Mouse (Mus musculus): ENCODE data around the gene Thada. TPM values are rescaled to one million over a fixed set of nuclear protein-coding genes. Genes with fewer than 3 reads are reported as not detected.
"Not testable (repeated sequence)": the region's sequence is repeated elsewhere in the genome, so short reads cannot be mapped to it uniquely, and the experiment has no call there.

Thada gene
- polyA plus RNA-seq, 1 experiment: 0.72 TPM

GRCm38 (mm10) chr17:84241308-84241957, 224.6 kb downstream of the Thada start:
- no peaks in the 10 kb centered on the region for H3K9me3 ChIP-seq
- peaks cover 47% of the 10 kb centered on the region for H3K36me3 ChIP-seq (replicated peaks; ENCODE audit: low read length)
- H3K4me3 ChIP-seq (replicated peaks): no peak overlapping the region
- no peak for TF ChIP-seq GATA1 (IDR thresholded peaks at IDR 0.05; ENCODE audit: borderline replicate concordance, low read length)
- TF ChIP-seq FLI1 (IDR thresholded peaks at IDR 0.05; ENCODE audit: low read length): no peak
- peaks cover 13% of the 10 kb centered on the region; the same call in 1 of the 2 replicates for H3K4me1 ChIP-seq
- H3K27me3 ChIP-seq (replicated peaks): no peaks in the 10 kb centered on the region

DNA sequence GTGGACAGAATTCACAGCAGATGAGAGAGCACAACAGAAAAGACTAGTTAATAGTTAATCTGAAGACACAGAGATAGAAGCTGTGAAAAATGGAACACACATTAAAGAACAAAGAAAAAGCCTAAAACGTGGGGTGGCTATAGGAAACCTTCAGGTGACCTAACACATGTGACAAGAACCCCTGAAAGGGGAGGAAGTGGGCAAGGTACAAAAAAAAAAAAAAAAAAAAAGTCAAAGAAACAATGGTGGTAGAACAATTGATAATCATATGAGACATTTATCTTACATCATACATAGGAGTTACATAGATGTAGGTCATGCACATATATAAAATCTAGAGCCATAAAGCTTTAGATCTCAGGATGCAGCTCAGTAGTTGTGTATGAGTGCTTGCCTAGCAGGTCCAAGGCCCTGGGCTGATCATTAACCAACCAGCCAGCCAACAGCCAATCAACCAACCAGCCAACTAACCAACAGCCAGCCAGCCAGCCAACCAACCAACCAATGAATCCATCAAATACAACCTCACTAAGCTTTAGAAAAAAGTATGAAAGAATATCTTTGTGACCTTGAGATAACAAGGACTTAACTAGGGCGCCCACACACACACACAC, 226.2 kb downstream of the Thada start:
- Histone ChIP-seq H3K4me1 (peaks cover 20% of the 10 kb centered on the region; the same call in 1 of the 2 replicates), H3K9me3 (no peaks in the 10 kb centered on the region), H3K4me3 (replicated peaks) (no peak overlapping the region), H3K27me3 (replicated peaks) (no peaks in the 10 kb centered on the region), H3K36me3 (replicated peaks; ENCODE audit: low read length) (peaks cover 46% of the 10 kb centered on the region)
- TF ChIP-seq FLI1 (IDR thresholded peaks at IDR 0.05; ENCODE audit: low read length) (no peak), GATA1 (IDR thresholded peaks at IDR 0.05; ENCODE audit: borderline replicate concordance, low read length) (no peak)

DNA sequence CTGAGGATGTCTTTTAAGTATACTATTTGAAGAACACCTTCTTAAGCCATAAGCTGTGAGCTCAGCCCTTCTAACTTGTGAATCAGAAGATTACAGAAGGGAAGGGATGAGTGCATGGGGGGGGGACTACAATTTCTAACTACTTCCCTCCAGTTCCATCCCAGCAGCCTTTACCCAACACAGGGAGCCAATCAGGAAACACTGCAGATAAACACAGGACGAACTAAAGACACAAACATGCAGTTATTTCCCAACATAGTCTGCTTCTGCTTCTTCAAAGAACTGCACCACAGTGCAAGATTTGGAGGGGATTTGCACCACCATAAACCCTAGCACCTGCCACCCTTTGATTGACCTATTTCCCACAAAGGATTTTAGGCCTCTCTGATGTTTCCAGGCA, 227.8 kb downstream of the Thada start:
- H3K4me1 ChIP-seq: peaks cover 16% of the 10 kb centered on the region; the same call in 1 of the 2 replicates
- H3K36me3 ChIP-seq (replicated peaks; ENCODE audit: low read length): peaks cover 47% of the 10 kb centered on the region
- no peak for TF ChIP-seq GATA1 (IDR thresholded peaks at IDR 0.05; ENCODE audit: borderline replicate concordance, low read length)
- H3K4me3 ChIP-seq (replicated peaks): no peak overlapping the region
- no peaks in the 10 kb centered on the region for H3K27me3 ChIP-seq (replicated peaks)
- no peaks in the 10 kb centered on the region for H3K9me3 ChIP-seq

DNA sequence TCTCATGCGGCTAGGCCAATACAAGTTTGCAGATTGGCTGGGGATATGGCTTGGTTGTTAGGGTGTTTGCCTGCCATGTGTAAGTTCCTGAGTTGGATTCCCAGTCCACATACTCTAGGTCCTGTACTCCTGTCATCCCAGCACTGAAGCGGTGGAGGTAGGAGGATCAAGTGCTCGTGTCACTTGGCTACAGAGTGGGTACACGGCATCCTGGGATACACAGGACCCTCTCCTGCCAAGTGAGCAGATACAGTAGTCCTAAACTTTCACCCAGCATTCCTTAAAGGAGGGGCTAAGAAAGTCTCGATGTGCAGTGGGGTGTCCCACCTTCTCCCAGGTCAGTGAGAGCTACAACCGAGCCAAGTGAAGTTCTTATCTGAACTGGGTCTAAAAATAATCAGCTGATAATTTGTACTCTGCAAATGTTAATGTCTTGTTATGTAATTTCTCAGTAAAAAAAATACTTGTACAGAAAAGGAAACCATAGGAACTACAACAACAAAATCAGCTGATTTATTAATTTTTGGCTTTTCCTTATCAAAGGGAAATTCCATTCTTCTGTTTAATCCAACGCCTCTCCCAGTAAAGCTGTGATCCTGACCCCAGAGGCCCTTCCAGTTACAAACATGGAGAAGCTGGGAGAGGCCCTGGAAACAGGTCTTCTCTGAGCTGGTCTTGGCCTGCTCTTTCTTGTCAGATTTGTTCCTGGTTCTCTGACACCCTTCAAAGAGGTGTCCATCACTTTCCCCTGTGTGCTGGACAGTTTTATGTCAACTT, 229.0 kb downstream of the Thada start:
- Histone ChIP-seq H3K36me3 (replicated peaks; ENCODE audit: low read length) (peaks cover 56% of the 10 kb centered on the region), H3K9me3 (no peaks in the 10 kb centered on the region), H3K4me1 (peaks cover 16% of the 10 kb centered on the region; the same call in 1 of the 2 replicates), H3K4me3 (replicated peaks) (no peak overlapping the region), H3K27me3 (replicated peaks) (no peaks in the 10 kb centered on the region)
- TF ChIP-seq FLI1 (IDR thresholded peaks at IDR 0.05; ENCODE audit: low read length): no peak
- no peak for TF ChIP-seq GATA1 (IDR thresholded peaks at IDR 0.05; ENCODE audit: borderline replicate concordance, low read length)

- Histone ChIP-seq H3K9me3 (no peaks in the 10 kb centered on the region), H3K4me1 (peaks cover 16% of the 10 kb centered on the region; the same call in 1 of the 2 replicates), H3K36me3 (replicated peaks; ENCODE audit: low read length) (peaks cover 65% of the 10 kb centered on the region), H3K4me3 (replicated peaks) (no peak overlapping the region), H3K27me3 (replicated peaks) (no peaks in the 10 kb centered on the region)
- no peak for TF ChIP-seq GATA1 (IDR thresholded peaks at IDR 0.05; ENCODE audit: borderline replicate concordance, low read length)
- no peak for TF ChIP-seq FLI1 (IDR thresholded peaks at IDR 0.05; ENCODE audit: low read length)
Observed at GRCm38 (mm10) chr17:84235399-84235928, 230.5 kb downstream of the Thada start.

- Histone ChIP-seq H3K4me1 (peaks cover 16% of the 10 kb centered on the region; the same call in 1 of the 2 replicates), H3K36me3 (replicated peaks; ENCODE audit: low read length) (peaks cover 72% of the 10 kb centered on the region)
- not testable (repeated sequence) for H3K9me3 ChIP-seq; H3K27me3 ChIP-seq (replicated peaks); H3K4me3 ChIP-seq (replicated peaks)
Observed at GRCm38 (mm10) chr17:84234785-84235184, 231.2 kb downstream of the Thada start.

- no peaks in the 10 kb centered on the region for H3K9me3 ChIP-seq
- H3K27me3 ChIP-seq (replicated peaks): no peaks in the 10 kb centered on the region
- H3K36me3 ChIP-seq (replicated peaks; ENCODE audit: low read length): peaks cover 74% of the 10 kb centered on the region
- peaks cover 16% of the 10 kb centered on the region; the same call in 1 of the 2 replicates for H3K4me1 ChIP-seq
- no peak for TF ChIP-seq FLI1 (IDR thresholded peaks at IDR 0.05; ENCODE audit: low read length)
- no peak for TF ChIP-seq GATA1 (IDR thresholded peaks at IDR 0.05; ENCODE audit: borderline replicate concordance, low read length)
- H3K4me3 ChIP-seq (replicated peaks): no peak overlapping the region
Observed at GRCm38 (mm10) chr17:84233758-84234157, 232.2 kb downstream of the Thada start.

DNA sequence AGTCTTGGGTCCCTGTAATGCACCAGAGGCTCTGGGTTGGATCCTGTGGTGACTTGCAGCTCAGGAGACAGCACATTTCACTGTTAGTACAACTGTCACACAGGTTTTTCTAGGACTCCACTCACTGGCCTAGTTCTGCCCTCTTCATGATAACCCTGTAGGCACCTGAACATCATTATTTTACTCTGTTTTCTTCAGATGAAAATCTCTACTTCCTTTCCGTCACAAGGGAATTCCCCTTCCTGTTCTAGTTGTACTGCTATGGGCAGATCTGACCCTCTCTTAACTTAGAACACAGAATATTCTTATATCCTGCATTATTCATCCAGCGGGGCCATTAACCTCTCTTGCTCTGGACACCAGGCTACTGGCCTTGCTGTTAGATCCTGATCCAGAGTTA, 234.6 kb downstream of the Thada start:
- Histone ChIP-seq H3K4me3 (replicated peaks) (no peak overlapping the region), H3K27me3 (replicated peaks) (no peaks in the 10 kb centered on the region), H3K9me3 (no peaks in the 10 kb centered on the region), H3K36me3 (replicated peaks; ENCODE audit: low read length) (peaks cover 78% of the 10 kb centered on the region), H3K4me1 (peaks cover 17% of the 10 kb centered on the region)
- TF ChIP-seq GATA1 (IDR thresholded peaks at IDR 0.05; ENCODE audit: borderline replicate concordance, low read length) (no peak), FLI1 (IDR thresholded peaks at IDR 0.05; ENCODE audit: low read length) (no peak)

DNA sequence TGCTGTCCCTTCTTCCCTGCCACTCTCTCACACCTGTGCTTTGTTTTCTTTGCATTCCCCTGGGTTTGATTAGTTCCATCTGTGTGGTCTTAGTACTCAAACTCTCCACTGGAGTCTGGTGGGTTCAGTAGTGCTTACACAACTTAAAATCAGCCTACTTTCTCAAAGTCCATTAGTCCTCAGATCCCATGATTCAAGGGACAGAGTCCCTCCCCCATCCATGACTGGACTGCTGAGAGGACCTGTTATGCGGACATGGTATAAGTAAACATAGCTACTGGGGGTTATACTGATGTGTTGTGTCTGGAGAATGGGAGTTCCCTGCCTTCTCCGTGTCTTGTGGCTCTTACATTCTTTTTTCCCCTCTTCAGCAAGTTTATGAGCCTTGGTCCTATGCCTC, 237.8 kb downstream of the Thada start:
- H3K4me1 ChIP-seq: peaks cover 19% of the 10 kb centered on the region
- H3K36me3 ChIP-seq (replicated peaks; ENCODE audit: low read length): peaks cover 93% of the 10 kb centered on the region
- no peaks in the 10 kb centered on the region for H3K27me3 ChIP-seq (replicated peaks)
- H3K9me3 ChIP-seq: no peaks in the 10 kb centered on the region
- TF ChIP-seq GATA1 (IDR thresholded peaks at IDR 0.05; ENCODE audit: borderline replicate concordance, low read length): no peak
- no peak for TF ChIP-seq FLI1 (IDR thresholded peaks at IDR 0.05; ENCODE audit: low read length)
- H3K4me3 ChIP-seq (replicated peaks): no peak overlapping the region

DNA sequence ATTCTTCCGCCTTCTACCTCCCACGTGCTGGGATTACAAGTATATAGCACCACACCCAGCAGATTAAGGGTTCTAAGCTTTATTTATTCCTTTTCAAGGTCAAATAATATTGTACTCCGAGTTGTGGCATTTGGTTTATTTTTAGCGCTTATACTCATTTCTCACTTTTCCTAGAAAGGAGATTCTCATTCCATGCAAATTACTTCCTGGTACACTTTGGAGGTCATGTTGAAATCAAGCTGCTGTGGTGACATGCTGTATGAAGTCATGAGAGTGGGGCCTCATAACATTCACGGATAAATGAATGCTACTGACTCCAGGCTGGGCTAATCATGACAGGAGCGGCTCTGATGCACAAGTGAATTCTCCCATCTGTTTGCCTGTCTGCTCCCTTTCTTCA, 239.3 kb downstream of the Thada start:
- Histone ChIP-seq H3K36me3 (replicated peaks; ENCODE audit: low read length) (peaks cover 95% of the 10 kb centered on the region), H3K27me3 (replicated peaks) (no peaks in the 10 kb centered on the region), H3K4me1 (peaks cover 19% of the 10 kb centered on the region), H3K4me3 (replicated peaks) (no peak overlapping the region), H3K9me3 (no peaks in the 10 kb centered on the region)
- TF ChIP-seq GATA1 (IDR thresholded peaks at IDR 0.05; ENCODE audit: borderline replicate concordance, low read length): no peak
- TF ChIP-seq FLI1 (IDR thresholded peaks at IDR 0.05; ENCODE audit: low read length): no peak
